Mouse (Mus musculus) bone marrow macrophage, adult 2 months (primary cell): Measurements from ENCODE around the gene Ostm1. TPM values are rescaled to one million over a fixed set of nuclear protein-coding genes. Genes with fewer than 3 reads are reported as not detected.

Source experiments
- H3K27ac ChIP-seq: 2 replicates; pipeline ENCODE4 v1.5.1; 2012; ENCODE audit warnings: low read depth, low read length; ENCODE audit not compliant: insufficient read depth
- H3K4me1 ChIP-seq: 2 replicates; pipeline ENCODE4 v1.6.1; 2012; ENCODE audit warnings: low read length; ENCODE audit not compliant: control insufficient read depth, insufficient read depth
- H3K4me3 ChIP-seq: 2 replicates; pipeline ENCODE4 v1.5.1; 2012; ENCODE audit warnings: mild to moderate bottlenecking, low read length, moderate library complexity; ENCODE audit not compliant: insufficient read depth
- CTCF ChIP-seq: IDR thresholded peaks from 2 replicates; pipeline ENCODE4 v1.5.1; 2012; ENCODE audit warnings: low read depth, mild to moderate bottlenecking, low read length, moderate library complexity
- POLR2A ChIP-seq: IDR thresholded peaks from 2 replicates; pipeline ENCODE4 v1.6.1; 2012; ENCODE audit warnings: mild to moderate bottlenecking, low read depth, low read length, borderline replicate concordance
- polyA plus RNA-seq: library from polyadenylated mRNA; stranded (reverse); fragments of >200 nt; gene quantifications from 2 replicates; pipeline ENCODE4 v1.2.4, GENCODE M21; 2012; ENCODE audit not compliant: missing spikeins, insufficient read depth, insufficient read length

Gene Ostm1
- polyA plus RNA-seq, 1 experiment: 48.5 TPM

GRCm38 (mm10) chr10:42574639-42575038 lies 9.0 kb upstream of the Ostm1 start:
- H3K4me3 ChIP-seq: no peak overlapping the region
- TF ChIP-seq POLR2A: no peak
- no peak for TF ChIP-seq CTCF
- no peaks in the 10 kb centered on the region for H3K4me1 ChIP-seq
- H3K27ac ChIP-seq: no peak overlapping the region

GRCm38 (mm10) chr10:42577525-42578280 lies 5.9 kb upstream of the Ostm1 start:
- Histone ChIP-seq H3K4me3 (no peak overlapping the region), H3K4me1 (no peaks in the 10 kb centered on the region), H3K27ac (no peak overlapping the region)
- TF ChIP-seq CTCF (no peak), POLR2A (no peak)

GRCm38 (mm10) chr10:42578281-42578675 lies 5.3 kb upstream of the Ostm1 start:
- no peaks in the 10 kb centered on the region for H3K4me1 ChIP-seq
- H3K4me3 ChIP-seq: no peak overlapping the region
- TF ChIP-seq POLR2A (no peak), CTCF (no peak)
- no peak overlapping the region for H3K27ac ChIP-seq

GRCm38 (mm10) chr10:42578698-42579474 lies 4.7 kb upstream of the Ostm1 start:
- H3K4me3 ChIP-seq: no peak overlapping the region
- H3K27ac ChIP-seq: no peak overlapping the region
- TF ChIP-seq CTCF (no peak), POLR2A (no peak)
- H3K4me1 ChIP-seq: no peaks in the 10 kb centered on the region

- Histone ChIP-seq H3K4me1 (no peaks in the 10 kb centered on the region), H3K4me3 (no peak overlapping the region), H3K27ac (no peak overlapping the region)
- no peak for TF ChIP-seq POLR2A
- no peak for TF ChIP-seq CTCF
These were observed 4.0 kb upstream of the Ostm1 start for GRCm38 (mm10) chr10:42579475-42580130.

GRCm38 (mm10) chr10:42580131-42580950 lies 3.3 kb upstream of the Ostm1 start:
- no peak overlapping the region for H3K4me3 ChIP-seq
- H3K4me1 ChIP-seq: no peaks in the 10 kb centered on the region
- TF ChIP-seq CTCF (no peak), POLR2A (no peak)
- no peak overlapping the region for H3K27ac ChIP-seq

GRCm38 (mm10) chr10:42580951-42581277 lies 2.7 kb upstream of the Ostm1 start:
- H3K4me1 ChIP-seq: no peaks in the 10 kb centered on the region
- no peak overlapping the region for H3K27ac ChIP-seq
- H3K4me3 ChIP-seq: no peak overlapping the region
- TF ChIP-seq CTCF: no peak
- TF ChIP-seq POLR2A: no peak

- H3K27ac ChIP-seq: no peak overlapping the region
- TF ChIP-seq POLR2A (no peak), CTCF (no peak)
- H3K4me3 ChIP-seq: no peak overlapping the region
- no peaks in the 10 kb centered on the region for H3K4me1 ChIP-seq
These were observed 1.7 kb upstream of the Ostm1 start for GRCm38 (mm10) chr10:42581694-42582565.
